Mouse (Mus musculus) thymus, postnatal 36 days (tissue): ENCODE measurements around the gene Ntrk3.
A peak's percentile ranks its signal among the peaks of the same experiment; 100 is the strongest.

Experiments used
- DNase-seq, 2 experiments: peaks; one replicate each; pipeline ENCODE4 v3.0.0; 2022; ENCODE audit warnings: mixed read lengths in 2 of 2

Gene Ntrk3

DNA sequence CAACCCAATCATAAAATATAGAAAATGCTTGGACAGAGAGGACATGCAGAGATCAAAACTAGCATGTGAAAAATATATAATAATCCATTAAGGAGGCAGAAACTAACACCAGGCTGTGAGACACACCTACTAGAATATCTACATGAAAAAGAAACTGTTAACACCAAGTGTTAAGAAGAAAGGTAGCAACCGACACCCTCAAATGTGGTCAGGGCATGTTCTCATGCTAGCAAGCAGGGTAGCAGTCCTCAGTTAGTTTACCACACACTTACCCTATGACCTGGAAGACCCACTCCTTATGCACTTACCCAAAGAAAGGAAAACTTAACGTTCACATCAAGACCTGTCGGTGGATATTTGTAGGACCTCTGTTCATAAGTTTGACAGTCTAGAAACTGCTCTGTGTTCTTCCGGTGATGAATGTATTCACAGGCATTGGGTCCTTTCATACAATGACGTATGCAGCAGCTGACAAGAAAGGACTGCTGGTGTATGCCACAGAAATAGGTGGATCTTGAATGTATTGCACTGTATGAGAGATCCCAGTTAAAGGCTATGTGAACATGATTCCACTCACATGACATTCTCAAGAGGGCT, at the start of gene Ntrk3:
TSS of gene Ntrk3 (minus strand) at position 399 of the 597 bp plus-strand sequence.
- DNase-seq = peak in 1 of 2 experiments; percentile 35

DNA sequence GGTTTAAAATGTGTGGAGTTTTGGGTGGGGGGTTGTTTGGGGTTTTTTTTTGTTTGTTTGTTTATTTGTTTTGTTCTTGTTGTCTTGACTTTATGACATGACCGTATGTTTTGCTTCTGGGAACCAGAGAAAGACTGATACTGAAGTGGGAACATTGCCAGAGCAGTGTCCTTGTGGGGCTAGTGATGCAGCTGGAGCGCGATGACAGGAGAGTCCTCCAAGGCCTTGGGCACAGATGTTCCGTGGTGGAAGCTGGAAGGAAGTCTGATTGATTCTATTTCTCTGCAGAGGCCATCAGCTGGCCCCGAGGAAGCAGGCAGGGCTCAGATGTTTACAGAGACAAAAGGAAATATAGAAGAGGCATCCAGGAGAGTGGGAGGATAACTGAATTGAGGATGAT, 48.1 kb upstream of the Ntrk3 start:
- DNase-seq = no peak

DNA sequence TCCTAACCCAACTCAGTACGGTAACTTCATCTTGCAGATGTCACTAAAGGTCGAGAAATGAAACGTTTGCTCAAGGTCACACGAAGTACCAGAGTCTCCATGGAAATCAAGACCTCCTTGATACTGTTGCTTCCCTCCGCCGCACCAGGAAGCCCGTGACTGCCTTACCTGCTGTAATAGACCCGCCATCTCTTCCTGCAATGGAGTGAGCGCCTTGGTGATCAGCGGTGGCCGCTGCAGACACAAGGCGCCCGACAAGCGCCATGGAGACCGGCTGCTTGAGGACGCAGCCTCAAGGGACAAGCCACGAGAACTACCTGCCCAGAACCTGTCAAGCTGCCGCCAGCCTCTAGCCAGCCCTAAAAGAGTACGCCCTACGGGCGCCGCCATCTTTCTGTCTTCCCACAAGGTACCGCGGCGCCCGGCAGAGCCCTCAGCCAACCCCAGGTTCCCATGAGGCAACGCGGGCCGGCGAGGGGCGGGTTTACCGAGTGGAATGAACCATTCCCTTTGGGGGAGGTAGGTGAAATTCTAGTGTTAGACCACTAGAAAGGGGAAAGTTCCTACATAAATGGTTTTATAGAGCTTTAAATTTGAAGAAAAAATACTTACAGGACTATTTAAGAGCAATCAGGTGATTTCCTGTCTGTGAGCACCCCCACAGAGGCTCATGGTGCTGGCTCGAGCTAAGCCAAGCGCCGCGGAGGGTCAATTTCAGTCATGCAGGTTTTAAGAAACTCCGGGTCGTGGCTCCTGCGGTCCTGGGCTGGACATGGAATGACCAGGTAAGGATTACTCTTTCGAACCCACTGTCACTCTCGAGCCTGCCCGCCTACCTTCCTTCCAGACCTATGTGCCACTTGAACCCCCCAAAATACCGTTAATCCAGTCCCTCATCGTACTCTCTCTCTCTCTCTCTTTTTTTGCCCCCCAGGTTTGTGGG, 45.1 kb upstream of the Ntrk3 start, which contains the start of the genes Mrps11 and Mrpl46:
TSS of gene Mrps11 (plus strand) at position 481 of the 943 bp plus-strand sequence.
TSS of gene Mrpl46 (minus strand) at position 893 of the 943 bp plus-strand sequence.
- DNase-seq = peak; percentile 83 to 85

DNA sequence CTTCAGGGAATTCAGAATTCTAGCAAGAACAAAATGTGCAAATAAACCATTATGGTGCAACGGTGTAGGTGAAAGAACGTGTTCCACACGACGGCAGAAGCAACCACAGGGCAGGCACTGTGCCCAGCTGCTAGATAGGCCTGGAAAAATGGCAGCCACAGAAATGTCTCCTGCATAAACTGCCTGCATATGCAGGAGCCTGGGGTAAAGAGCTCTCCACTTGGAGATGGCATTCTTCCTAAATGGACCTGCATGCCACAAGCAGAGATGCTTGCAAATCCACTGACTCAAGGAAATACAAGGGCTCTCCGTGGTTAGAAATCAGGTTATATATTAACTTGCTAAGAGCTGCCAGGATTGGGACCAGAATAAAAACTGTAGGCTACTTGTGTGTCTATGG, 40.9 kb upstream of the Ntrk3 start:
- DNase-seq = no peak

DNA sequence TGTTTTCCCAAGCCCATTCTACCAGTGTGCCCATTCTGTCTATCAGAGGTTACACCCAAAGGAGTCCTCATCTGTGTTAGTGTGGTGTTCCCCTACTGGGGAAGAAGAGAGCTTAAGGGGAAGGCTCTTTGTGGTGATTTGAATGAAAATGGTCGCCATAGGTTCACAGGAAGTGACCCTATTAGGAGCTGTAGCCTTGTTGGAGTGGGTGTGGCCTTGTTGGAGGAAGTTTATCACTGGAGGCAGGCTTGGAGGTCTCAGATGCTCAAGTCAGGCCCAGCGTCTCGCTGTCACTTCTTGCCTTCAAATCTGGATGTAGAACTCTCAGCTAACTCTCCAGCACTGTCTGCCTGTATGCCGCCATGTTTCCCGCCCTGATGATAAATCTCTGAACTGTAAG, 33.1 kb upstream of the Ntrk3 start:
- no peak for DNase-seq

DNA sequence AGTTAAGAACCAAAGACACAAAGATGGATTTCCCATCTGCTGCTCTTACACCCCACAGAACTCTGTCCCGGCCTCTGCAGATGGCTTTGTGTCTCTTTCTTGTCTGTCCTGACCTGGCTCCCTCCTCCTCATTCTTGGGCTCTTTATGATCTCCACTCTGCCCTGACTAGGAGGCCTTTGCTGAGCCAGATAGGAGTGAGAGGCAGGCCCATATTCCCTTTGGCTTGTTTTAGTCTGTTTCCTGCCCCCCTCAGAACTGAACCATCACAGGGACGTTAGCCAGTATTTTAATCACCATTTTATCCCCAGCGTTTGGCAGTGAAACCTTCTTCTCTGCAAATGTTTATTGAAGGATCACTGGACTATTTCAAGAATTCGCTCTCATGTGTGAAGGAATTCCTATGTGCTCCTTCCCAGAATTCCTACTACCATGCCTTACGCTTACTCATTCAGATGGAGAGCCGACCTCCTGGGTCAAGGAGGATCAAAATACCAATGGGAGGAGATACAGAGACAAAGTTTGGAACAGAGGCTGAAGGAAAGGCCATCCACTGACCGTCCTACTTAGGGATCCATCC, 31.4 kb upstream of the Ntrk3 start:
- DNase-seq = no peak

DNA sequence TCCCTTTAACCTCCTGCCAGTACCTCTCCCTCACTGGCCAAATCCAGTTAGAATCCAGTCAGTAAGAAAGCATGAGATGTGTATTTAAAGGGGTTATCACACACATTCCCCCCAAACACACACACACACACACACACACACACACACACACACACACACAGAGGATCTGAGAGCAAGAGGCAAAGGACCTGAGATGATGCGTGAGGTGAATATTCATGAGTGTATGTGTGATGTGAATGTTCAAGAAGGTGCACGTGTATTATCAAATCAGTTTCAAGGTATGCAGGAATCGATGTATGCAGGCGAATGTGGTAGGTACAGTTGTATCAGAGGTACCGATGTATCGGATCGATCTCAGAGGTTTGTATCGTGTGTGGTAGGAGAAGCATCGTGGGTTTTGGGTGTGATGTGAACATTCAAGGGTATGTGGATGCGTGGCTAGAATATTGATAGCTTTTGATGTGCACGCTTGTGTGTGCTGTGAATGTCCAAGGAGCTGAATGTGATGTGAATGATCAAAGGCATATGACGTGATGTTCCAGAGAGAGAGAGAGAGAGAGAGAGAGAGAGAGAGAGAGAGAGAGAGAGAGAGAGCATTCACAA, 30.2 kb upstream of the Ntrk3 start:
- DNase-seq = no peak

DNA sequence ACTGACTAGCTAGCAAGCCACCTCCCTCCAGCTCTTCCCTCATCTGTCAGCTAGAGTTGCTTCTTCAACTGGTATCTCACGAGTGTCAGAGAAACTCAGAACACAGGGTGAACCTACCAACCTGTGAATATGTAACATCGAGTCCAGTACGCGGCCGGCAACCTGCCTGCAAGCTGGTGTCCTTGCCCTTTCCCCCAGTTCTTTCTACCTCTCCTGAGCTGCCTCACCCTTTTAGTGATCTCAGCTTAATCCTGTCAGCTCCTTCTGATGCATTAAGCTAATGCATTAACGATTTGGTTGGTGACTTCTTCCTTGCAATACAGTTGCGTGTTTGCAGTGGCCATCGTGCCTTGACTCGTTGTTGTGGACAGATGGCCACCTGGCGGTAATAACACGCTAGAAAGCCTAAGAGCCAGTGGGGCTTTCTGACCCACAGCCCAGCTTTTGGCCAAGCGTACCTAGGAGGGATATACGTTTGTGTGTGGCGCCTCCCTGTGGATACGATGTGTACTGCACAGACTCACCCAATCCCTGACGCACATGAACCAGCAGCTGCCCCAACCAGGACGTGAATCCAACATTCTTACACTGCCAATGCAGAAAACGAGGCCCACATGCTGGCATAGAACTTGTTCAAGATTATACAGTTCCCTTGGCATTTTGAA, 28.3 kb upstream of the Ntrk3 start:
- DNase-seq = peak; percentile 87 to 92

DNA sequence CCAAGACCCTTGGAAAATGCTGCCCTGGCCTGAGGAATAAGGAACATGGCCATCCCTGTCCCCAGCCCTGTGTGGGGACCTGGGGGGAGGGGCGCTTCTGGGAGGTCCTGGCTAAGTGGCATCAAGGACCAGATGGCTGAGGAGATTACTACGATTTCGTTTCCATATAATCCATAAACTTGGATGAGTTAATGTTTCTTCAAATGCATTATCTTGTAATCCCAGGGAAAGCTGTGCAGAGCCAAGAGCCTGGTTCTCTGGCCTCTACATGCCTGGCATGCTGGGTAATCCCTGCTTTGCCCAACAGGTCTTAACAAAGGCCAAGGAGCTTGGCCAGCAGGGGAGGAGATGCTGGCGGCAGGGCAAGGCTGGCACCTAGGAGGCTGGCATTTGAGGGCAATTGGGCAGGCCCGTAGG, 27.4 kb upstream of the Ntrk3 start:
- peak in 1 of 2 experiments; percentile 16 for DNase-seq

DNA sequence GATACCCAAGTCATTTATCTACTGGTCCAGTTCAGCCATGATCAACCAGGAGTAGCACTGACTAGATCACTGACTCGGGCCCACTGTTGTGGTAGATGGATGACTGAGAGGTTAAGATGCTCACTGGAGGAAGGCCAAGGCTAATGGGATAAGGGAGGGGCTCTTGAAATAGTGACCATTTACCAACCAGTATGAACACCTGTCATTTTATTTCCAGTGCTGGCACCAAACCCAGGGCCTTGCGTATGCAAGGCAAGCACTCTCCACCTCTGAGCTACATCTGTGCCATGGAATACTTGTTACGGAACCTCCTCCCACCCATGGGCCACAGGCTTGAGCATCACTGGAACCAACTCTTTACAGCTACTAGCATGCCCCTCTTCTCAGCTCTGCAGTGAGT, 26.0 kb upstream of the Ntrk3 start:
- DNase-seq = no peak

DNA sequence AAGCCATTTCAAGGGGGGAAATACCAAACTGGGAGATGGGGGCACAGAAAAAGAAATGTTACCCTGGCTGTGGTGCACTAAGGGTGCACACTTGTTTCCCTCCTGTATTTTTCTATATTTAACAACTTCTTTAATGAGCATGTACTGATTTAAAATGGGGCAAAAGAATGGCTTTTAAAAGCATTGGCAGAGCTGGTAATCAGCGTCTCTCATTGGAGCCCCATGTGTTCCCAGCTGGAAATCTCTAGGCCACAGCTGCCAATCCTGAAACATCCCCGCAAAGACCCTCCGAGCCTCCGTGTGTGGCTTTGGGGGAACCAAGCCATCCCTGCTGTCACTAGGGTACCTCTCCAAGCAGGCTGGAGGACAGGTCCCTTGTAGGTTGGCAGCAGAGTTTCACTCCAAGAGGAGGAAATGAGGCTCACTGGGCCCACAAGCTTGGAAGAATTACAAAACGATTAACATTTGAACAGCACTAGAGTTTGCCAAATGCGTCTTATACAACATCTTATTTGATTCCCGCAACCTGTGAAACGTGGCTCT, 16.7 kb upstream of the Ntrk3 start:
- no peak for DNase-seq

DNA sequence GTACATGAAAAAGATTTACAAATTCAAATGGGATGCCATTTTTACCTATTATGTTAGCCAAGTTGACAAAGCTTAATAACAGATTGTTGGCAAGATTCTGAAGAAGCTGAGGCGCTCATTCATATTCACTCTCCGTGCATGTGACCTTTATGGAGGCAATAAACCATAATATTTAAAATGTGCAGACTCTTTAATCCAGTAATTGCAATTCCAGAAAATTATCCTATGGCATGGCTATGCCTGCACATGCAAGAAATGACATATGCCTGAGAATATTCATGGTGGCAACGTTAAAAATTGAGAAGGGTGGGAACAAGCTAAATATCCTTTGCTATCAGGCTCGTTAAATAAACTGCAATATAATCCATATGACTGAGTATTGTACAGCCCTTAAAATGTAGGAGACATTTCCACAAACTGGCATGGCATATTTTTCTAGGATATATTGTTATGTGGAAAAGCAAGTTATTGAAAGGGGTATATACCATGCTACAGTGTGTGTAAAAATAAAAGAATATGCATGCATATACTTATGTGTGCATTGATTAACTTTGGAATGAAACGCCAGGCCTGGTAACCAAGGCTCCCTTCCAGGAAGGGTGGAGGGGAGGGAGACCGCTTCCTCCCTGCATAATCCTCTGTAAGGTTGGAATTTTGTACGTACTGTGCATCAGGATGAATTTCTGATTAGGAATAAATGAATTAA, 16.1 kb upstream of the Ntrk3 start:
- DNase-seq = no peak

DNA sequence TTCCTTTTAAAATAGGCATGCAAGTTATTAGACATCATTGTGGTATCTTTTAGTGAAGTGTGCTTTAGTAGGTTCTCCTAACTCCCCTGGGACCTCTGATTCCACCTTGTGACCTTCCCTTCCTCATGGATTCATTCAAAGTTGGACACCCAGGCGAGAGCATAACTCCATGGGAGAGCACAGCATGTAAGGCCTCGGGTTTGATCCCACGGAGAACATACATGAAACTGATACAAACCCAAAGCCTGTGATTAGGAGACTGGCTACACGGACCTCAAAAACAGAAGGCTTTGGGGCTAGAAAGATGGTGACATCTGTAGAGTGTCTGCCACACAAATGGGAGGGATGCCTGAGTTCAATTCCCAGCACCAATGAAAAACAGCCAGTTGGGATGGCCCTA, 15.1 kb upstream of the Ntrk3 start:
- no peak for DNase-seq

DNA sequence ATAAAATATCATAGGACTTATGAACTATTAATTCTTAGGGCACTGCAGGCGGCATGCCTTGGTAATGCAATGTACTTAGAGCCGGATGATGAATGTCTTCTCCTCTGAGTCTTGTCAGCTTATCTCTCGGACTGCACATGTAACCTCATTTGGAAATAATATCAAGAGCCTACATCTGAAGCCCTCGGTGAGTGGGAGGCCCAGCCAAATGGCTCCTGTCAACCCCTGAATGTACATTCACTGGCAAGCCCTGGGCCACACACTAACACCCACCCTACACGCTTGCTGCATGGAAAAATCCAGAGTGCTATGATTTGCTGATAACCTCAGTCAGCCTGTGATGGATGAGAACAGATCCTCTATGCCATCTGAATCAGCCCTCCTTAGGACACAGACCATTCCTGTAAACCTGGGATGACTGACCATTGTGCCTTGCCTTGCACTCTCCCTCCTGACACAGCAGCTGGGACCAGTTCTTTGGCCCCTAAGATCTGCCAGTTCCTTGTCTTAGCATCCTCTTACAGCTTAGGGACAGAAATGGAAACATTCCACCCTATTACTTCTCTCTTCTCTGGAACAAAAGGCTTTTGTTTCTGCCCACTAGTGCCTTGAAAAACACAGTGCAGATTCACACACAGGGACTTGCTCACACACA, 6.0 kb upstream of the Ntrk3 start:
- no peak for DNase-seq

DNA sequence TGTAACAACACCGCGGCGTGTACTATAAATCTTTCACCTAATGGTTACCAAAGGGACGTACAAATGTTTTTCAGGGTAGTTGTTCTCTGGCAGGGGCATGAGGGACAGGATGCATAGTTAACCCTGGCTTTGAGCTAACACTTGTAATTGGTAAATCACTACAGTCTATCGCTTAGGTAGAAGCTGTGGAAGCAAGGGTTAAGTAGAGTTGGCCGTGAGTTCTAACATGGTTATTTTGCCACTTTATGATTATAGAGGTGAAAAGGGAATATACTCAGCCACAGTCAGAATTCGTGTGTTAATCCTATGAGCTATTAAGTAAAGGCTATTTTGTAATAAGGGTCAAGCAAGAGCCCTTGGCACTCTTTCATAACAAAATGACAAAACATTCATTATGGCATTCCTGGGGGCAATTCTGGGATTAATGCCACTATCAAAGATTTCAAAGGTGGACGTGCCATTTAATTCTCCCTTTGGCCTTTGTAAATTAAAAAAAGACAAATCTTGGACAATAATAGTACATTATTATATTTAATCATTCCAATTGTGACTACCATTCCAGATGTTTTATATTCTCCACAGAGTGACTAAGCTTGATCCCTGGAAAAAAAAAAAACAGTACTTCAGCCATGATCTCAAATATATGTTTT, 1.7 kb upstream of the Ntrk3 start:
- no peak for DNase-seq

DNA sequence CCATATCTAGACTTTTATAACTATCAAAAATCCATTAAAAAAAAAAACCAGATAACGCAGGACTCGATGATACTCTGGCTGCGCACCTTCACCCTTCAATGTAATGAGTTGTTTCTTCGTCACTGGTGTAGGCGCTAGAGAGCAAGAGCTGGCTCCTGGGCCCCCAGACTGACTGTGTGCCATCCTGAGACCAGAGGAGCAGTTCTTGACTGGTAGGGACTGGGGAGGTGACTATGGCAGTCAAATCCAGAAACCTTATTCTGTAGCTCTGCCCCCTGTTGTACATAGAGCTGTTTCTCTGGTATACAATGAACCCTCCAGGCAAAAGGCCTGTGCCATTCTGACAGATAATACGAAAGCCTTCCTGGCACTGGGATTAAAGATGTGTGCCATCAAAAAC, 616 bp downstream of the Ntrk3 start:
- DNase-seq = peak; percentile 44 to 63

DNA sequence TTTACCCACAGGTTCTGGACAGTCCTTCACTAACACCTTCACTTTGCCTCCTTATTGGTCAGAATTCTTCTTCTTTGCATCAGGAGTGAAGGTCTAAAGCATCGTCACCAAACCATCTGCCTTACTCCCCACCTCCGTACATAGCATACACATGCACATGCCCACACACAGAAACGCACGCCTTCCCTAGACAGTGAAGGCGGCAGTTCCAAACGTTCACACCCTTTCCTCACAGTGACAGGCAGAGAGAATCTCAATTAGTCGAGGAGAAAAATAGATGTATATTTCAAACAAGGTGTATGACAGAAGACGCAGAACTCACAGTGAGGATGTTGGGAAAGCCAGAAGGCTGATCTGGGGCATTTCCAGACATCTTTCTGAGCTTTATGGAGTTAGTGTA, 6.4 kb downstream of the Ntrk3 start:
- DNase-seq = no peak

DNA sequence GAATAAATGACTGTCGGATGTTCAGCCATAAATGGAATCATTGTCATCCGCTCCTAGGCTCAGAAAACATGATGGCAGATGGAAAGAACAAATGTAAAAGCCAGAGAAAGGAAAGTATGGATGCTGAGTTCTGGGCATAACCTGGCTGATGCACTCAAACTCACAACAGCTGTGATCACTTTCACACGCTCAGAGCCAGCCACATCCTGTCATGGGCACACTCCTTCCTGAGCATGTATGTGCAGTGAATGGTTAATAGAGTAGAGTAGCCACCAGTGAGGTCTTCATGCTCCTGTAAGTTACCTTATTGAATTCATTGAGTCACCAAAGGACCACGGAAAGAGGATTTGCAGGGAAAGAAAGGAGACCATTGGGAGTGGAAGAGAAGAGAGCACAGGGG, 13.2 kb downstream of the Ntrk3 start:
- DNase-seq = peak; percentile 61 to 77

DNA sequence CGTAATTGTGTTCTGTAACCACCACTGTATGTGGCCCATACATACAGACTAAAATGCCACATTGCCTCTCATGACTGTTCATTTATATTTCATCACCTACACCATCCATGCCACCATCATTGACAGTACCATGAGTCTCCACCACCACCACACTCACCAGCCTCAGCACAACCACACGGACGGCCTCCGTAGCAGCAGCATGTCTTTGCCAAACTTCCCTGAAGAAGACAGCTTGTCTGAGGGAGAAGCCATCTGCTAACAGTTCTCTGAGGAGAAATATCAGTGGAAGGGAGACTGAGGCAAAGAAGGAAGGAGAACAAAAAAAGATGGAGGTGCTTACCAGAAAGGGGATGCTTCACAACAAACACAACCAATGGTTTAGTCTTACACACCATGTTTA, 15.8 kb downstream of the Ntrk3 start:
- DNase-seq = peak in 1 of 2 experiments; percentile 22

DNA sequence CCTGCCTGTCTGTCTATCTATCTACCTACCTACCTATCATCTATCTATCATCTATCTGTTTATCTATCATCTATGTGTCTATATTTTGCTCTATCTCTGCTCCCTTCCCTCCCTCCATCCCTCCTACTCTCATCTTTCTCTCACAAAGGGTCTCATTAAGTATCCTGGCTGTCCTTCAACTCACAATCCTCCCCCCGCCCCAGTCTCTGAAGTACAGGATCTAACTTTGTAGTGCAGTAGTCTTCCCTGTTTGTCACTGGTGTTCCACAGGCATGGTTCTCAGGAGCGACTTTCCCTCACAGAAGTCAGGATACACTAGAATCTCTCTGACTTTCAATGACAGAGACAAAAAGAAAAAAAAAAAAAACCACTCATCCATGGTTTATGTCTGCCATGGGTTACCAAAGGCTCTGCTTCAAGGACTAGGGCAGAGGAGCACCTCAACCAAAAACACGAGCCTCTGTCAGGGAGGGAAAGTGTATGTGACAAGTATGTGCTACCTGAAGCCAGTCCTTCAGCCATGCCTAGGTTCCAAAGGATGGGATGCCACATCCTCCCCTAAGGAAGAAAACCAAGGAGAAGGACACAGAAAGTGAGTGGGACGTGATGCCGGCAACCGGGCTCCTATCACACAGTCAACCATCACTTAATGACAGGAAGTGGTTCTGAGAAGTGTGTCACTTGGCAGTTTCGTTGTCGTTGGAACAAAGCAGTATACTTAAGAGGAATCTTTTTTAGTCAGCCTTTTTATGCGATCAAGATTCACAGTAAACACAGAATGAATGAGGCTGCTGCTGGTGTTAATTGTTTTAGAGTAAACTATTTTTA, 16.6 kb downstream of the Ntrk3 start:
- peak; percentile 62 to 63 for DNase-seq
